Mouse (Mus musculus) small intestine, adult 2 months (tissue): ENCODE data around the gene Ubxn7. TPM values are rescaled to one million over a fixed set of nuclear protein-coding genes. Genes with fewer than 3 reads are reported as not detected.

Source experiments
- H3K27ac ChIP-seq: fragments of 200-500 bp; 2 replicates; pipeline ENCODE4 v1.5.1; 2012; ENCODE audit warnings: low read depth, low read length, control low read depth, inconsistent platforms; ENCODE audit not compliant: insufficient read depth
- H3K27me3 ChIP-seq: fragments of 200-500 bp; 2 replicates; pipeline ENCODE4 v1.6.1; 2012; ENCODE audit warnings: mild to moderate bottlenecking, moderate library complexity, low read length, inconsistent platforms; ENCODE audit not compliant: control insufficient read depth, insufficient read depth
- H3K36me3 ChIP-seq: fragments of 200-500 bp; 2 replicates; pipeline ENCODE4 v1.6.1; 2012; ENCODE audit warnings: mild to moderate bottlenecking, low read length, control low read depth, inconsistent platforms; ENCODE audit not compliant: control insufficient read depth, insufficient read depth
- H3K4me1 ChIP-seq: fragments of 200-500 bp; 2 replicates; pipeline ENCODE4 v1.6.1; 2012; ENCODE audit warnings: low read length, inconsistent platforms, mixed read lengths; ENCODE audit not compliant: control insufficient read depth, insufficient read depth, insufficient read length
- H3K4me3 ChIP-seq: fragments of 200-500 bp; 2 replicates; pipeline ENCODE4 v1.5.1; 2012; ENCODE audit warnings: low read depth, mild to moderate bottlenecking, control low read depth, inconsistent platforms, low read length, moderate library complexity
- CTCF ChIP-seq: fragments of 200-500 bp; IDR thresholded peaks from 2 replicates; pipeline ENCODE4 v1.5.1; 2012; ENCODE audit warnings: low read depth, mild to moderate bottlenecking, control low read depth, inconsistent platforms, low read length, moderate library complexity, mixed read lengths; ENCODE audit not compliant: insufficient replicate concordance, insufficient read length; ENCODE audit errors: extremely low read depth
- POLR2A ChIP-seq: fragments of 200-500 bp; IDR thresholded peaks from 2 replicates; pipeline ENCODE4 v1.6.1; 2012; ENCODE audit warnings: low read depth, mild to moderate bottlenecking, control low read depth, inconsistent platforms, low read length, moderate library complexity
- WGBS: fragments of 180-500 bp; shearing (Covaris S2); methylation state at CpG from one replicate; pipeline ENCODE4 v1.1.7; 2018; 5-methylcytosine and 5-hydroxymethylcytosine counted together
- polyA plus RNA-seq: library from polyadenylated mRNA; depleted of rRNA; stranded (reverse); fragments of >200 nt; gene quantifications from 2 replicates; pipeline ENCODE4 v1.2.3, GENCODE M21; 2012

The Ubxn7 gene
- polyA plus RNA-seq, 1 experiment, result 6.4 TPM

DNA sequence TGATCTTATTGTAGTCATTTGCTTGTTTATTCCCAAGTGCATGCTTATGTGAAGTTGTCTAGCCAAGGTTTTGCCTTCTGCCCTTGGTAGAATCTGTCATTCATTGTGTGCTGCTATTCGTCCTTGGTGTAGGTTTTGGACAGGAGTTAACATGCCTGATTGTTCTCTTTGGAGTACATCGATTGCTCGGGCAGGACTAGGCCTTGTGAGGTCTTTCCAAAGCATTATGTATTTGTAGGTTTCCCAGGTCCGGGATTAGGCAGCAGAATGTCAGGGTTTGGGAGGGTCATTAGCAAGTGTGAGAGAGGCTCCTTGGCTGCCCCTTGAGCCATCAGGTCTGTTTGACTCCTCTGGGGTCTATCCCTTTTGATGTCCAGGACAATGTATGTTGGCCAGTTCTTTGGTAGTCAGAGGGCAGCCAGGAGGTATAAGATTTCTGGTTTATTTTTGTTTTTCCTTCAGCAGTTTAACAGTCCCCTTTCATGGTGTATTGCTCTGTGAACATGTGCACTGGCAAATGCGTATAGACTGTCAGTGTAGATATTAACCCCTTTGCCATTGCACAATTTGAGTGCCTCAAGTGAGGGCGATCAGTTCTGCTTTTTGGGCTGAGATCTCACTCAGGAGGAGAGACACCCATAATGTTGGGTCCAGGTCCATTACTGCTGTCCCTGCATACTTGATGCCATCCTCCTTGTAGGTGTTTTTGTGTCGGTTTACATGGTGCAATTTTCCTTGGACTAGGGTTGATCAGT is 4.1 kb downstream of the Ubxn7 start:
- Histone ChIP-seq H3K36me3 (no peaks in the 10 kb centered on the region), H3K4me3 (no peak overlapping the region), H3K27ac (no peak overlapping the region), H3K27me3 (no peaks in the 10 kb centered on the region), H3K4me1 (no peaks in the 10 kb centered on the region)
- TF ChIP-seq POLR2A (no peak), CTCF (no peak)
- 72% methylated on average over 7 of the region's 7 CpGs for WGBS

DNA sequence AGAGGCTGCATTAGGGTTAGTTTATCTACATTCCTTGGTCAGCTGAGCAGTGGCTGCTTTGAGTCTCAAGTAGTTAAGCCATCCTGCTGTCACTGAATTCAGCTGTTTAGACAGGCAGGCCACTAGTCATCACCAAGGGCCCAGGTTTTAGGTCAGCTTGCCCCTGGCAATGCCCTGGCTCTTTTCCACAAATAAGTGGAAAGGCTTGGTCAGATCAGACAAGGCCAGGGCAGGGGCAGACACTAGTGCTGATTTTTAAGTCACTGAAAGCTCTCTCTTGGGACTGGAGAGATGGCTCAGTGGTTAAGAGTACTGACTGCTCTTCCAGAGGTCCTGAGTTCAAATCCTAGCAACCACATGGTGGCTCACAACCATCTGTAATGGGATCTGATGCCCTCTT is 4.9 kb downstream of the Ubxn7 start:
- Histone ChIP-seq H3K4me3 (no peak overlapping the region), H3K27ac (no peak overlapping the region)

DNA sequence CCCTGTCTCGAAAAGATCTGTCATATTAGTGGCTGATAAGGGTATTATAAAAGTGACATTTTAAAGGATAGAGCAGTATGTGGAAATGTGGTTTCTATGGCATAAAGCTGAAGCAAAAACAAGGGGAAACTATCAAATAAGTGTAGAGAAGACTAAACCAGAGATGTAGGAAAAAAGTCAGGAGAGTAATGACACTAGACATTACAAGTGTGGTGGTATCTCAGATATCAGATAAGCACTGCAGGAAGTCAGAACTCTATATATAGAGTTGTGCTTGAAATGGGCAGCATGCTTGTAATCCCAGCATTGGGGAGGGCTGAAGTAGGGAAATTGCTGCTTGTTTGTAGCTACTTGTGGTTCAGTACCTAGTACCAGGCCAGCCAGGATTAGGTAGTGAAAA is 8.4 kb downstream of the Ubxn7 start:
- Histone ChIP-seq H3K36me3 (no peaks in the 10 kb centered on the region), H3K27ac (no peak overlapping the region), H3K27me3 (no peaks in the 10 kb centered on the region), H3K4me1 (0 out of 2 replicates have a peak, but pooled peaks cover 1% of the 10 kb centered on the region), H3K4me3 (no peak overlapping the region)
- TF ChIP-seq CTCF (no peak), POLR2A (no peak)
- WGBS, result 24% methylated on average over 1 of the region's 1 CpGs

More for the DNA sequence above, 4.9 kb downstream of the Ubxn7 start:
- H3K36me3 ChIP-seq, result no peaks in the 10 kb centered on the region
- H3K27me3 ChIP-seq, result no peaks in the 10 kb centered on the region
- H3K4me1 ChIP-seq, result no peaks in the 10 kb centered on the region
- TF ChIP-seq CTCF, result no peak

DNA sequence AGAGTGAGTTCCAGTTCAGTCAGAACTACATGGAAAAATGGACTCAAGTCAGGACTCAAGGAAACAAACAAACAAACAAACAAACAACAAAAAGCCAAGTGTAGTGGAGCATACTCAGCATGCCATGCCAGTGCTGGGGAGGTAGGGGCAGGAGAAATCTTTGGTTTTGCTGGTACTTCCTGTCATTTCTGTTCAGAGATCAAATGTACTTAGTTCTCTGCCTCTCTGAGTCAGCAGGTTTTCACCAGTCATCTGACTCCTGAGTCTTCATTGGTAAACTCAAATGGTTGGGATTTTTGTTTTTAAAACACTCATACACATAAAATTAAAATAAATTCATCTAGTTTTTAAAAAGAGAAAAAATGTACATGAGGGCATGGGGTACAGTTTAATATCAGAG is 13.5 kb downstream of the Ubxn7 start:
- Histone ChIP-seq H3K36me3 (no peaks in the 10 kb centered on the region), H3K4me1 (0 out of 2 replicates have a peak, but pooled peaks cover 2% of the 10 kb centered on the region), H3K27me3 (no peaks in the 10 kb centered on the region), H3K4me3 (no peak overlapping the region), H3K27ac (no peak overlapping the region)
- TF ChIP-seq CTCF (no peak), POLR2A (no peak)

DNA sequence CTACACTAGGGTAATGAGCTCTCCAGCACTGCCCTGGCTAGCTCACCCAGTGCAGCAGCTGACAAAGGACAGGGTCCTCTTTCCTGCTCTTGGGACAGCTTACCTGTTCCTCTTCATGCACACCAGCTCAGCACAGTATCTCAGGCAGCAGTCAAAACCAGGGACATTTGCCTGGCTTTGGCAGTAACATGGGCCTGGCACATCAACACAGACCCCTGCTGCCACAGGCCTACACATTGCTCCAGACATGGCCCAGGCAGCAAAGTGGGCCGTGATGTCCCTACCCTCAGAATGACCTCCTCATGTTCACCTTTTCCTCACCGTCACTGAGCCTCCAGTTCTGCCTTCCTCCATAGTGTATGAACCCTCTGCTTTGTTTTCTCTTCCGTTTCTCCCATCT is 18.7 kb downstream of the Ubxn7 start:
- Histone ChIP-seq H3K4me3 (no peak overlapping the region), H3K27ac (no peak overlapping the region), H3K27me3 (no peaks in the 10 kb centered on the region), H3K36me3 (peaks cover 13% of the 10 kb centered on the region), H3K4me1 (no peaks in the 10 kb centered on the region)
- TF ChIP-seq POLR2A, result no peak
- no peak for TF ChIP-seq CTCF
- WGBS, result 93% methylated on average over 3 of the region's 3 CpGs

DNA sequence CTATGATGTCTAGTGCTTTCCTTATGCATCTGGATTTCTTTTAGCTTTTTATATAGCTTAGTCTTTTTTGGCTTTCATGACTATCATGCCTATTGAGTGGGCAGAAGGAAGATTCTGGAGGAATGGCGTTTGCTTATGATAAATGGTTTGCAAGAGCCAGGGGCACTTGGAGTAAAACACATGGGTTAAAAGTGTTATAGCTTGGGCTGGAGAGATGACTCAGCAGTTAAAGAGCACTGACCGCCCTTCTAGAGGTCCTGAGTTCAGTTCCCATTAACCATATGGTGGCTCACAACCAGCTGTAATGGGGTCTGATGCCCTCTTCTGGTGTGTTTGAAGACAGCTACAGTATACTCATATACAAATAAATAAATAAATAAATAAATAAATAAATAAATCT is 31.5 kb downstream of the Ubxn7 start:
- Histone ChIP-seq H3K36me3 (peaks cover 10% of the 10 kb centered on the region), H3K4me3 (no peak overlapping the region), H3K27ac (no peak overlapping the region), H3K4me1 (no peaks in the 10 kb centered on the region), H3K27me3 (no peaks in the 10 kb centered on the region)
- WGBS, result 84% methylated on average over 2 of the region's 2 CpGs
- TF ChIP-seq POLR2A, result no peak
- TF ChIP-seq CTCF, result no peak

DNA sequence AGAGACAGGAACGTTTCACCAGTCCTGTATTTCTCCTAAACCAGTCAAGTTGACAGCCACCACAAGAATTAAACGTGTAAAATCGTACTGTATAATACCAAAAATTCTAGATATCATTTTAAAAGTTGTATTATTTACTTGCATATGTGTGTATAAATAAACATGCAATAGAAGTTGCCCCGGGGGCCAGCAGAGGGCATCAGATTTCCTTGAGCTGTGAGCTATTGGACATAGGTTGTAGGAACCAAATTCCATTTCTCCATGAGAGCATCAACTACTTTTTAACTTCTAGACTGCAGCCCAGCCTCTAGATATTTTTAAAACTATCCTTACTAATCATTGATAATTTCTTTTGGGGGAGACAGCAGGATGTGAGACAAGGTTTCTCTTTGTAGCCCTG is 39.3 kb downstream of the Ubxn7 start:
- Histone ChIP-seq H3K4me3 (no peak overlapping the region), H3K27ac (no peak overlapping the region), H3K36me3 (peaks cover 16% of the 10 kb centered on the region), H3K27me3 (no peaks in the 10 kb centered on the region), H3K4me1 (no peaks in the 10 kb centered on the region)
- TF ChIP-seq CTCF (peak; percentile 36; the same call in 1 of the 2 replicates), POLR2A (no peak)
- WGBS, result 84% methylated on average over 4 of the region's 4 CpGs

DNA sequence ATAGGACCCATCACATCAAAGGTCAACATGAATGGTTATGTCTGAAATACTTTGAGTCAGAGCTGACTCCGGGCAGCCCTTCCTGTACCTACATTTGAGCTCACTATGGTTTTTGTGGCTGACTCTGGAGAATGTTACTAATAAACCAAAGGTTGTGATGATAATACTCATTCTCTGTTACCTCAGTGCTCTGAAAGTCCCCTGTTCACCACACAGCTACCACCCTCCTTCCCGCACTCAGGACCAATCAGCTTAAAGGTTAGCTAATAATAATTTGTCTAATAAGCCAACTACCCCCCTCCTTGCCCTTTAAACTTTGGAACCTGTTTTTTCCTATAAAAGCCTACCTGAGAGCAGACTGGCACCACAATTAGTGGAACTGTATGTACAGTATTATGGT is 47.5 kb downstream of the Ubxn7 start:
- Histone ChIP-seq H3K36me3 (peaks cover 35% of the 10 kb centered on the region), H3K4me1 (no peaks in the 10 kb centered on the region), H3K27ac (no peak overlapping the region; the same call in 1 of the 2 replicates), H3K27me3 (no peaks in the 10 kb centered on the region), H3K4me3 (no peak overlapping the region)
- 55% methylated on average over 2 of the region's 2 CpGs for WGBS
- TF ChIP-seq POLR2A, result no peak
- no peak for TF ChIP-seq CTCF
